Mouse (Mus musculus): ENCODE results near the gene Tex2.
"Not testable (repeated sequence)": the region's sequence is repeated elsewhere in the genome, so short reads cannot be mapped to it uniquely, and the experiment has no call there.

Gene Tex2

GRCm38 (mm10) chr11:106512006-106512390, 101.2 kb downstream of the Tex2 start:
- in situ Hi-C loops (cut with MboI, MseI): loop anchor here (25.0 kb wide), 1 partner anchor 125 kb away; no protein-coding TSS in a partner anchor

DNA sequence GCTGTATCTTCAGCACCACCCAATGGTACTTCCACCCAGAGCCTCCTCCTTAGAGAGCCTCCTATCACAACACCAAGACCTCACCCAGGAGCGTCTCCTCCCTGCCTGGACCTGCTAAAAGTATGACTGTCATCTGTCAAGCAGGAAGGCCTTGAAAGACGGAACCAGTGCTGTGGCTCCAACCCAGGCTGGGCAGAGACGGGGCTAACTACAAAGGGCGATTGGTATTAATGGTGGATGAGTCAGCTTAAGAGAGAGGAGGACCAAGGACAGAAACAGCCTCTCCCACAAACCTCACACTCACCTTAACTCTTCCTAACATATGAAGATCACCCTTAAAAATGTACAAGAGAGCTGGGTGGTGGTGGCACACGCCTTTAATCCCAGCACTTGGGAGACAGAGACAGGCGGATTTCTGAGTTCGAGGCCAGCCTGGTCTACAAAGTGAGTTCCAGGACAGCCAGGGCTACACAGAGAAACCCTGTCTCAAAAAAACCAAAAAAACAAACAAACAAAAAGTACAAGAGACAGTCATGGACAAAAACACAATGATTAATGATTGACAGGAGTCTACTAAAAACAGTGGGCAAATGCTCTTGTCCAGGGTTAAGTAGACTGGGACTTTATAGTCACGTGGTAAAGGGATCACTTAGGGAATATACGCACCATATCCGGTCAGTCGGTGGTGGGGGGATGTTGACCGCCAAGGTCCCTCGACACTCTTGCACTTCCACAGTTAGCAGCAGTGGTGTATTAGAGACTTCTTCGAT, 101.8 kb downstream of the Tex2 start:
- in situ Hi-C loops (cut with MboI, MseI): loop anchor here (25.0 kb wide), 1 partner anchor 126 kb away; no protein-coding TSS in a partner anchor

DNA sequence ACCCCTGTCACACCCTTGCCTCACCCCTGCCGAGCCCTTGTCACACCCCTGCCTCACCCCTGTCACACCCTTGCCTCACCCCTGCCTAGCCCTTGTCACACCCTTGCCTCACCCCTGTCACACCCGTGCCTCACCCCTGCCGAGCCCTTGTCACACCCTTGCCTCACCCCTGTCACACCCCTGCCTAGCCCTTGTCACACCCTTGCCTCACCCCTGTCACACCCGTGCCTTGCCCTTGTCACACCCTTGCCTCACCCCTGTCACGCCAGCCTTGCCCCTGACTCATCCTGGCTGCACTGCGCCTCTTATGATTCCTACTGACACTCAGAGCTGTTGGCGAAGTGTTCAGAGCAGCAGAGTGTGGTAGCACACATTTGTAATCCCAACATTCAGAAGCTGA, 105.6 kb downstream of the Tex2 start:
- in situ Hi-C loops (cut with MboI, MseI): loop anchor here (25.0 kb wide), 1 partner anchor 130 kb away; no protein-coding TSS in a partner anchor

- in situ Hi-C loops (cut with MboI, MseI): loop anchor here (25.0 kb wide), 1 partner anchor 131 kb away; no protein-coding TSS in a partner anchor
These were observed 107.0 kb downstream of the Tex2 start for GRCm38 (mm10) chr11:106506211-106506610.

DNA sequence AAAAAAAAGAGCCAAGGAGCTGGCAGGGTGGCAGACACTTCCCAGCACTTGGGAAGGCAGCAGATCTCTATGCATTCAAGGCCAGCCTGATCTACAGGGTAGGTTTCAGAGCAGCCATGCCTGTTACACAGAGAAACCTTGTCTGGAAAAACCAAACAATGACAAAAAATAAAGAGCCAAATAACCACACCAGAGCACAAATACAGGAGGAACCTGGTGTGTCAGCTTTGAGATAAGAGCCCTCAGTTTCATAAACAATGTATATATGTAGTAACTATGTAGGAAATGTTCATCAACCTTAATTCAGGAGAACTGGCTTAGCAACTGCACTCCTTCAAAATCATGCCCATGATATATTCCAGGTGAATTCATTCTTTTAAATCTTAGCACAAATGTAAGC, 109.1 kb downstream of the Tex2 start:
- in situ Hi-C loops (cut with MboI, MseI): loop anchor here (25.0 kb wide), 1 partner anchor 133 kb away; no protein-coding TSS in a partner anchor

DNA sequence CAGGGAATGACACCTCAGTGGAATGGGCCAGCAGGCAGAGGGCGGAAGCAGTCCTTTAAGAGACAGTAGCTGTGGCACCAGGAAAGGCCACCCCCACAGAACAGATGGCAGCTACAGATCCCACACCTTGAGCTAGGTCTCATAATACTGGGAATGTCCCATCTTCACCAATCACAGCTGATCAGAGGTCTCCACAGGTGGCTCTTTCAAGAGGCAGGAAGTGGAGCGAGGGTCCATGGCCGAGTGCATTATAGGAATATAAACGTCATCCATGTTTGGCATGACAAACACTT, 109.9 kb downstream of the Tex2 start:
- in situ Hi-C loops (cut with MboI, MseI): loop anchor here (25.0 kb wide), 1 partner anchor 134 kb away; no protein-coding TSS in a partner anchor

GRCm38 (mm10) chr11:106502631-106503424, 110.4 kb downstream of the Tex2 start:
- in situ Hi-C loops (cut with MboI, MseI): loop anchor here (25.0 kb wide), 1 partner anchor 134 kb away; no protein-coding TSS in a partner anchor

DNA sequence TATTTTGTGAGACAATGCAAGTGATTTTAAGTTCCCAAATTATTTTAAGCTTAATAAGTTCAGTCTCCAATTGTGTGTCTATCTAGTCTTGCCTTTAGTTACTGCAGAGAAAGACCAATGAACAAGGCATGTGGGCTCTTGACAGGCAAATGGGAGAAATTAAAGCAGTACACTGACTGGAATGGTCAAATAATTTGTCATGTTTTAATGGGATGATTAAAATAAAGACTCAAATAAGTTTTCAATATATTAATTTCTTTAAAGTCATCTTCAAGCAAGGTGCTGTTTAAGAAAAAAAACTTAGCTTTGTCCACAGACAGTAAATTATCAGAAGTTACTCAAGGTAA, 111.1 kb downstream of the Tex2 start:
- in situ Hi-C loops (cut with MboI, MseI): loop anchor here (25.0 kb wide), 1 partner anchor 135 kb away; no protein-coding TSS in a partner anchor

GRCm38 (mm10) chr11:106501308-106502158, 111.7 kb downstream of the Tex2 start:
- in situ Hi-C loops (cut with MboI, MseI): loop anchor here (25.0 kb wide), 1 partner anchor 136 kb away; no protein-coding TSS in a partner anchor

DNA sequence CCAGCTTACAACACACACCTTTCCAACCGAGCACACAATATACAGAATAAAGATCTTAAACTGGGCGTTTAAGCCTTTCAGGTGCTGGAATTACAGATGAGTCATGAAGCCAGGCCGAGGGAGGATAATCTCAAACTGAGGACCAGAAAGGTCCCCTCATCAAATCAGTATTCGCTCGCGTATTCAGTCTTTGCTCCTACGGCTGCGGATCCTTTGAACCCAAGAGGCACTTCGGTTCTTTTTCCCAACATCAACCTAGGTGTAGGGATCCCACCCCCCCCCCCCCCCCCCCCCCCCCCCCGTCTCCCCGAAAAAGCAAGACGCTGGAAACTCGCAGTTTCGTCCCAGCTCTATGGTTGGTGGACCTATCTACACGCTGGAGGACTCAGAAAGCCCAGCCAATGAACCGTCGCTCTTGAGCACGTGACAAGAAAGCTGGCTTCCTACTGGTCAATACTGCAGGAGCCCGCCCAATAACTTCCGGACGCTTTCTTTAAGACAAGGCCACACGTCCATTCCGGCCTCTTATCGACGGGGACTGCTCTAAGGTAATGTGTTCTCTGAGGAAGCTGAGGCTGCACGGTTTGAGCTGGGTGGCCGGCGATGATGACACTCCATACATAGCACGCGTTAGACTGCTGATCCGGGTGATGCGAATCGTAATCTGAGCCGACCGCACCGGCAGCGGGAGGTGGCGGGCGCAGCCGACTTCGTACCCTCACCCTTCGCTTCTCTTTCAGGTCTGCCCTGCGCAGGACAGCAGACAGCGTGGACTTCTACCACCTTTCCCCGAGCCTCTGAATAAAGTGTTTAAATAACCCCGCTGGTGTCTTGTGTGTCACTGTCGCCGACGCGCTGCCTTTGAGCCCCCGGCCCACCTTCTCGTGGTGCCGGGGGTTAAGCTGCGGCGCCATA, 112.6 kb downstream of the Tex2 start:
- in situ Hi-C loops (cut with MboI, MseI): loop anchor here (25.0 kb wide), 1 partner anchor 137 kb away; no protein-coding TSS in a partner anchor

DNA sequence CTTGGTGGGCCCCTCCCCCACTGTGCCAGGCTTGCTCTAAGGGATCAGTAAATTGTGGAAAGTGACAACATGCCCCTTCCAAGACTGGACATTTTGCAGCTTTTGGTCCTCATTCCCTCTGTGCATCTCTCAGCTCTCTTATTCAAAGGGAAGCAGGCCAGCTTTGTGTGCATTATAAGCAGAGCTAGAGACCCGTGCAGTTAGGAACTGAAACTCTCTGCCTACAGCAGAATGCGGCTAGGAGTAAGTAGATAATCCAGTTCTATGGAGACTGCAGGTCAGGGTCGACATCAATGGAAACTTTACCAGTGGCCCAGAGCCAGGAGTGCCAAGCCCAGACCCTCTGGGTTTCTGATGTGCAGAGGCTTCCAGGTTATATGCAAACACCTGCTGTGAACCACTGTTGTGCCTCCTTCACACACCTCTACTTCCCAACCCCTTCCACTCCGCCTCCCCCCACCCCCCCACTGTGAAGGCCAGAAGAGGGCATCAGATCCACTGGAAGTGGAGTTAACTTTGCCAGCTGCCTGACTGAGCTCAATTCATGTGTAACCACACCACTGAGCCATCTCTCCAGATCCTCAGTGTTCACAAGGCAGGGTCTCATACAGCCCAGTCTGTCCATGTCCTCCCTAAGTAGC, 114.4 kb downstream of the Tex2 start:
- in situ Hi-C loops (cut with MboI, MseI): no loop called here

- in situ Hi-C loops (cut with MboI, MseI): no loop called here
These were observed 115.3 kb downstream of the Tex2 start for GRCm38 (mm10) chr11:106497926-106498325.

- in situ Hi-C loops (cut with MboI, MseI): not testable (repeated sequence)
These were observed 116.2 kb downstream of the Tex2 start for GRCm38 (mm10) chr11:106497009-106497408.

GRCm38 (mm10) chr11:106492984-106493669, 120.1 kb downstream of the Tex2 start:
- in situ Hi-C loops (cut with MboI, MseI): loop anchor here (5.0 kb wide), 1 partner anchor 76 kb away; no protein-coding TSS in a partner anchor

GRCm38 (mm10) chr11:106491393-106491792, 121.8 kb downstream of the Tex2 start:
- in situ Hi-C loops (cut with MboI, MseI): loop anchor here (5.0 kb wide), 1 partner anchor 74 kb away; no protein-coding TSS in a partner anchor

DNA sequence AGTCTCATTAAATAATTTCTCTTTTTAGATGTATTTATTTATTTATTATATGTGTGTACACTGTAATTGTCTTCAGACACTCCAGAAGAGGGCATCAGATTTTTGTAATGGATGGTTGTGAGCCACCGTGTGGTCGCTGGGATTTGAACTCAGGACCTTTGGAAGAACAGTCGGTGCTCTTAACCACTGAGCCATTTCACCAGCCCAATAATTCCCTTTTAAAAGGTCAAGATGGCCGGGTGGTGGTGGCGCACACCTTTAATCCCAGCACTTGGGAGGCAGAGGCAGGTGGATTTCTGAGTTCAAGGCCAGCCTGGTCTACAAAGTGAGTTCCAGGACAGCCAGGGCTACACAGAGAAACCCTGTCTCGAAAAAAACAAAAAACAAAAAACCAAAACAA, 122.6 kb downstream of the Tex2 start:
- in situ Hi-C loops (cut with MboI, MseI): loop anchor here (5.0 kb wide), 1 partner anchor 73 kb away; no protein-coding TSS in a partner anchor

- in situ Hi-C loops (cut with MboI, MseI): loop anchor here (5.0 kb wide), 1 partner anchor 73 kb away; no protein-coding TSS in a partner anchor
These were observed 123.2 kb downstream of the Tex2 start for GRCm38 (mm10) chr11:106490057-106490456.

DNA sequence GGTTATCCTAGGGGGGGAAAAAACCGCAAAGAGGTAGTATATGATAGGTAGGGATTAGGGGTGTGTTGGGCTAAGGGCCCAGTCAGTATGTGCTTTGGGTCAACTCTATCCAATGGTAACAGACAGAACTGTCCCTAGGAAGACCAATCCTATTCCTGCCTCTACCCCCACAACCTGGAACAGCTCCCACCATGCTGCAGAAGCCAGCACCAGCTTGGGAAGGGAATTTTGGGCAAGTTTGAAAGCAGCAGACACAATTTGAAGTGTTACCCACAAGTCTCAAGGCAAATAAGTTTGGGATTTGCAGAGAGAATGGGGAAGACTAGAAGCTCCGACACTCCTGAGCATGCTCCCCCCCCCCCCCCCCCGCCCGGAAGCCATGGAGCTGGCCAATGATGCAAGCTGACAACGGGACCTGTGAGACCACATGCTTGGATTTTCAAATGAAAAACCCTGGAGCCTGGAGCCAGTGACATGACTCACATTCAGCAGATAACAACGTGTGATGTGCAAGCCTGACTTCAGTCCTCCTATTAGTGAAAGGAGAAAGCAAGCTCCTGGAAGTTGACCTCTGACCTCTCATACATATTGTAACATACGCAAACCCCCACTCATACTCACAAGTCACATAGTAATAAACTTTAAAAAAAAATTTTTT, 124.1 kb downstream of the Tex2 start:
- in situ Hi-C loops (cut with MboI, MseI): no loop called here

Data from regulatory T cell (primary cell).